Mouse (Mus musculus) lung, postnatal 0 days (tissue): ENCODE data around the gene Slc43a3. TPM values are rescaled to one million over a fixed set of nuclear protein-coding genes. Genes with fewer than 3 reads are reported as not detected.
"Not testable (repeated sequence)": the region's sequence is repeated elsewhere in the genome, so short reads cannot be mapped to it uniquely, and the experiment has no call there.

Experiments
- ATAC-seq: fragments of 200-750 bp; cut with Nextera tagmentation; 2 replicates; pipeline ENCODE4 v1.8.0; 2017; ENCODE audit warnings: moderate library complexity
- DNase-seq: peaks from one replicate; pipeline ENCODE4 v3.0.0-alpha.2; 2016; ENCODE audit warnings: low spot score
- H3K27ac ChIP-seq: fragments of 300-500 bp; sonication (generic); 2 replicates; pipeline ENCODE4 v1.5.1; 2014; ENCODE audit warnings: antibody characterized with exemption, mild to moderate bottlenecking, low read length, mixed read lengths
- H3K27me3 ChIP-seq: fragments of 300-500 bp; sonication (generic); replicated peaks from 2 replicates; pipeline ENCODE4 v1.6.1; 2014; ENCODE audit warnings: low read length, mixed read lengths; ENCODE audit not compliant: insufficient read depth
- H3K36me3 ChIP-seq: fragments of 300-500 bp; sonication (generic); 2 replicates; pipeline ENCODE4 v1.6.1; 2014; ENCODE audit warnings: low read length, mixed read lengths; ENCODE audit not compliant: insufficient read depth
- H3K4me1 ChIP-seq: fragments of 300-500 bp; sonication (generic); 2 replicates; pipeline ENCODE4 v1.6.1; 2014; ENCODE audit warnings: antibody characterized with exemption, low read depth, low read length, mixed read lengths; ENCODE audit not compliant: insufficient read depth
- H3K4me2 ChIP-seq: fragments of 300-500 bp; sonication (generic); replicated peaks from 2 replicates; pipeline ENCODE4 v1.6.1; 2014; ENCODE audit warnings: low read depth, mild to moderate bottlenecking, low read length, moderate library complexity, mixed read lengths
- H3K4me3 ChIP-seq: fragments of 300-500 bp; sonication (generic); 2 replicates; pipeline ENCODE4 v1.5.1; 2014; ENCODE audit warnings: low read depth, low read length
- H3K9ac ChIP-seq: fragments of 300-500 bp; sonication (generic); replicated peaks from 2 replicates; pipeline ENCODE4 v1.6.1; 2014; ENCODE audit warnings: low read depth, mild to moderate bottlenecking
- H3K9me3 ChIP-seq: fragments of 300-500 bp; sonication (generic); 2 replicates; pipeline ENCODE4 v1.6.1; 2016; ENCODE audit warnings: low read length, mixed read lengths
- CTCF ChIP-seq: IDR thresholded peaks from 2 replicates; pipeline ENCODE4 v1.5.1; 2016; ENCODE audit warnings: antibody characterized with exemption, mild to moderate bottlenecking
- EP300 ChIP-seq: IDR thresholded peaks from 2 replicates; pipeline ENCODE4 v1.6.1; 2016; ENCODE audit warnings: antibody characterized with exemption, mild to moderate bottlenecking, control low read depth
- WGBS: fragments of 180-500 bp; shearing (Covaris S2); extraction: QIAGEN DNeasy Blood & Tissue Kit; methylation state at CpG from one replicate; pipeline ENCODE4 v1.1.7; 2014; 5-methylcytosine and 5-hydroxymethylcytosine counted together
- polyA plus RNA-seq: library from polyadenylated mRNA; unstranded; fragments of >200 nt; fragmentation: Nextera tagmentation; extraction: Ambion mirVana; gene quantifications from 2 replicates; pipeline ENCODE4 v1.2.1, GENCODE M21; 2015

Gene Slc43a3
- polyA plus RNA-seq, 1 experiment from 2014 or later: 121 TPM

- Histone ChIP-seq H3K27me3 (peaks cover 16% of the 10 kb centered on the region), H3K27ac (no peak overlapping the region), H3K9ac (no peak overlapping the region), H3K4me2 (no peak overlapping the region), H3K36me3 (no peaks in the 10 kb centered on the region), H3K4me3 (no peak overlapping the region), H3K9me3 (no peaks in the 10 kb centered on the region), H3K4me1 (peaks cover 4% of the 10 kb centered on the region; the same call in 1 of the 2 replicates)
- WGBS: 2% methylated on average over 5 of the region's 5 CpGs
- ATAC-seq: peak; percentile 45
- DNase-seq: peak; percentile 87
- peak; percentile 83 for TF ChIP-seq CTCF
- no peak for TF ChIP-seq EP300
Measured at GRCm38 (mm10) chr2:84890045-84890340, 46.4 kb upstream of the Slc43a3 start.

- DNase-seq (no peak), ATAC-seq (no peak)
- Histone ChIP-seq H3K27ac (no peak overlapping the region), H3K27me3 (no peaks in the 10 kb centered on the region; the same call in 1 of the 2 replicates), H3K36me3 (no peaks in the 10 kb centered on the region), H3K4me3 (no peak overlapping the region), H3K4me2 (no peak overlapping the region), H3K9me3 (no peaks in the 10 kb centered on the region), H3K4me1 (no peaks in the 10 kb centered on the region), H3K9ac (no peak overlapping the region)
- TF ChIP-seq EP300: no peak
- no peak for TF ChIP-seq CTCF
- WGBS: 50% methylated on average over 6 of the region's 6 CpGs
Measured at GRCm38 (mm10) chr2:84893359-84893758, 43.0 kb upstream of the Slc43a3 start.

- ATAC-seq: peak; percentile 72
Measured at GRCm38 (mm10) chr2:84895495-84896198, 40.7 kb upstream of the Slc43a3 start.

GRCm38 (mm10) chr2:84896686-84897085 lies 39.7 kb upstream of the Slc43a3 start:
- H3K36me3 ChIP-seq, H3K27ac ChIP-seq, H3K4me1 ChIP-seq, H3K4me2 ChIP-seq, H3K9me3 ChIP-seq, H3K4me3 ChIP-seq, H3K27me3 ChIP-seq, H3K9ac ChIP-seq, ATAC-seq, DNase-seq: not testable (repeated sequence)
- 91% methylated on average over 6 of the region's 6 CpGs for WGBS

More at GRCm38 (mm10) chr2:84895495-84896198, 40.7 kb upstream of the Slc43a3 start:
- TF ChIP-seq EP300 (peak; percentile 88), CTCF (no peak)
- Histone ChIP-seq H3K27ac (no peak overlapping the region), H3K36me3 (no peaks in the 10 kb centered on the region), H3K4me3 (no peak overlapping the region), H3K4me1 (no peaks in the 10 kb centered on the region), H3K9ac (no peak overlapping the region), H3K4me2 (no peak overlapping the region), H3K27me3 (no peaks in the 10 kb centered on the region), H3K9me3 (no peaks in the 10 kb centered on the region)
- WGBS: 21% methylated on average over 4 of the region's 4 CpGs
- peak; percentile 75 for DNase-seq

GRCm38 (mm10) chr2:84912722-84913121 lies 23.7 kb upstream of the Slc43a3 start:
- no peak for TF ChIP-seq CTCF
- TF ChIP-seq EP300: peak; percentile 57; the same call in 1 of the 2 replicates
- peak; percentile 40 for ATAC-seq
- Histone ChIP-seq H3K9me3 (no peaks in the 10 kb centered on the region), H3K9ac (no peak overlapping the region), H3K4me1 (no peaks in the 10 kb centered on the region), H3K27ac (0 out of 2 replicates have a peak overlapping the region, but pooled peaks have one; percentile 51), H3K4me3 (no peak overlapping the region), H3K4me2 (no peak overlapping the region), H3K36me3 (no peaks in the 10 kb centered on the region), H3K27me3 (no peaks in the 10 kb centered on the region)
- WGBS: 14% methylated on average over 3 of the region's 3 CpGs
- DNase-seq: peak; percentile 54

GRCm38 (mm10) chr2:84913881-84914280 lies 22.5 kb upstream of the Slc43a3 start:
- ATAC-seq (no peak), DNase-seq (no peak)
- no peaks in the 10 kb centered on the region for H3K4me1 ChIP-seq
- H3K27ac ChIP-seq: peak overlapping the region; percentile 83; the same call in 1 of the 2 replicates
- 74% methylated on average over 5 of the region's 5 CpGs for WGBS
- H3K36me3 ChIP-seq: no peaks in the 10 kb centered on the region
- H3K9ac ChIP-seq: no peak overlapping the region
- no peaks in the 10 kb centered on the region for H3K9me3 ChIP-seq
- no peaks in the 10 kb centered on the region for H3K27me3 ChIP-seq
- TF ChIP-seq EP300 (no peak), CTCF (no peak)
- no peak overlapping the region for H3K4me2 ChIP-seq
- no peak overlapping the region for H3K4me3 ChIP-seq

- H3K4me1 ChIP-seq: no peaks in the 10 kb centered on the region
- TF ChIP-seq EP300: peak; percentile 93
- TF ChIP-seq CTCF: no peak
- no peaks in the 10 kb centered on the region for H3K9me3 ChIP-seq
- ATAC-seq (peak; percentile 69), DNase-seq (peak; percentile 66)
- H3K4me3 ChIP-seq: no peak overlapping the region
- no peak overlapping the region for H3K9ac ChIP-seq
- H3K27ac ChIP-seq: peak overlapping the region; percentile 83
- no peaks in the 10 kb centered on the region for H3K36me3 ChIP-seq
- no peak overlapping the region for H3K4me2 ChIP-seq
- no peaks in the 10 kb centered on the region for H3K27me3 ChIP-seq
- 59% methylated on average over 3 of the region's 3 CpGs for WGBS
Measured at GRCm38 (mm10) chr2:84915330-84915729, 21.0 kb upstream of the Slc43a3 start.
